Mouse (Mus musculus) naive thymus-derived CD4-positive, alpha-beta T cell, adult 2 months (primary cell): ENCODE results near the gene Srd5a2.
"Not testable (repeated sequence)": the region's sequence is repeated elsewhere in the genome, so short reads cannot be mapped to it uniquely, and the experiment has no call there.

Experiments used
- DNase-seq: peaks from one replicate; pipeline ENCODE4 v3.0.0-alpha.2; 2011; ENCODE audit warnings: low read depth

Gene Srd5a2

DNA sequence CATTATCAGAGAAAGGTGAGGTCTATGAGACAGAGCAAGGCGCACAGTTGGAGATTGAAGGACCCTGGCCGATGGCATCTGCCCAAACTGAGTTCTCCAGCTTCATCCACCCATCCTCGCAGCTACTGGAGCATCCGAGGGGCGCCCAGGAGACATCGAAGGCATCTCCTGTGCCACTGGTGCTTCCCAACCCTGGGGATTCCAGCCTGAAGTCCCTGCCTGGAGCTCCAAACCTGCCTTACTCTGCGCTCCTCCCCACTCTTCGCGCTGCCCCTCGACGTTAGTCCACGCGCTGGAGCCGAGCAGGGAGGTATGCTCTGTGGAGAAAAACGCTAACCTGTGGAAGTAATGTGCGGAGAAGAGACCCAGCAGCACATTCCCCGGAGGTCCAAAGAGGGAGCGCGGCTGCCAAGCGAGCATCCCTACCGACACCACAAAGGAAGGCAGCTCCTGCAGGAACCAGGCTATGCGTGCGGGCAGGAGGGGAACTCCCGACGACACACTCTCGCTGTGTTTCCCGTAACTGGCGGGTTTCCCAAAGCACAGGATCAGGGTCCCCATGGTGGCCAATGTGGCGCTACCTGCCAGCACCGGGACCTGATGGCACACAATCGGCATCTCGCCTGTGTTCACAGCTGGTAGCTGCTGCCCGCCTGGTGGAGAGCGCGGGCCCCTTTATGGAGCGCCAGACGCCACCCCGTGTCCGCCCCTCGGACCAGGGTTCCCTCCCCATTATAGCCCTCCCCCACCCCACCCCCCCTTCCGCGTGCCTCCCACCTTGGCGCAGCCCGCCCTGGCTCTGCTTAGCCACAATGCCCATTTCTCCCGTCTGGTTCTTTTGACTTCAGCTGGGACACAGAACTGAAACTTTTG lies at the start of gene Srd5a2:
TSS of gene Srd5a2 (minus strand) at position 707 of the 873 bp plus-strand sequence.
- no peak for DNase-seq

DNA sequence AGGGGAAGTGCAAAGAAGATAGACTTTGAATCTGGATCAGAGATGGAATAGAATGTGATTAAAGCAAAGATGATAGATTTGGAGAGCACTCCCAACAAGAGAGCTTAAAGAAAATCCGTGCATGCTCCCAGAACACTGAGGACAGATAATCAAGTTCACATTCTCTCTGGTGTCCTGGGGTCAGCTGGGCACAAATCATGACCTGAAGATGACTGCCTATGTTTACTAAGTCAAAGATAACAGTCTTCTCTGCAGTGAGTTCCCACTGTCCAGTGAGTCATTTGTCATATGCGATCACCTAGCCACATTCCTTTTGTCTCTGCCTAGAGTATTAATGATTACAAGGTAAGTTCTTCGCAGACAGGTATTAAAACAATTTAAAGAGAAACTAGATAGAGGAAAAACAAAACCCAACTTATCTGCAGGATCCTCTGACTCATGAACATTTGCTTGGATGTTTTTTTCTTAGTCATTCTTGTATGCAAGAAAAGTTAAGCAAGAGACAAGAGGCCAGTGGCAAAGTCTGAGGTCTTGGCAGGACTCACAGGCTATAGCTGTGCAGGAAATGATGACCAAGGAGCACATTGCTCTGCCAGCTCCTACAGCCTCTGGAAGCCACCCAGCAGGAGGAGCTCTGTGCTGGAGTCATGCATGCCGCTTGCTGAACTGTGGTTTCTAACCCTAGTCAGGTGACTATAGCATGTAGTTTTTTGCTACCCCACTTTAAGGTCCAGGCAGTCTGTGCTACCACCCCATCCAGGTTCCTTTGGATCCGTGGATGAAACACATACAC lies 41.4 kb upstream of the Srd5a2 start:
- no peak for DNase-seq

DNA sequence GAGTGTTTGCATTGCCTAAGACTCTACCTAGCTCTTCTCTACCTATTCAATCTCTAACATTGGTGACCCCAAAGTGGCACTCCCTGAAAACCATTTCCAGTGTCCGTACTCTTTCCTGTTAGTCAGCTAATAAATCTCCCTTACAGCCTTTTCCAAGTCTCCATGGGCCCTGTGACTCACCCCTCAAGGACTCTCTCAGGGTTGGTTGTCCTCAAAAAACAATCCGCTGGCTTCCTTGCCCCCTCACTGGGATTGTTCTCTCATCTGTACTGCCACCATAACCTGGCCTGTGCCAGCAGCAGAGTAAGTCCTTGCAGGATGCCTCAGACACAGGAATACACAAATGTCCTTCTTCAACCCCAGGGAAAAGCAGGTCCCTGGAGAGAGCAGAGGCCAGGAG lies 40.3 kb upstream of the Srd5a2 start:
- DNase-seq = no peak

DNA sequence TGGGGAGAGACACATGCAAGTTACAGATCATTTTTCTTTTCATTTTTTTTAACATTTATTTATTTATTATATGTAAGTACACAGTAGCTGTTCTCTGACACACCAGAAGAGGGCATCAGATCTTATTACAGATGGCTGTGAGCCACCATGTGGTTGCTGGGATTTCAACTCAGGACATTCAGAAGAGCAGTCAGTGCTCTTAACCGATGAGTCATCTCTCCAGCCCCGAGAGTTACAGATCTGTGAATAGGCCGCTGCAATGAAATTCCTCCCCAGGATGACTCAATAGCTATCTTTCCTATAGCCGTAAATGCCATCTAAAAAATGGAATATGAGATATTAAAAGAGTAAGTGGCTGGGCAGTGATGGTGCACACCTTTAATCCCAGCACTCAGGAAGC lies 35.7 kb upstream of the Srd5a2 start:
- DNase-seq = no peak

DNA sequence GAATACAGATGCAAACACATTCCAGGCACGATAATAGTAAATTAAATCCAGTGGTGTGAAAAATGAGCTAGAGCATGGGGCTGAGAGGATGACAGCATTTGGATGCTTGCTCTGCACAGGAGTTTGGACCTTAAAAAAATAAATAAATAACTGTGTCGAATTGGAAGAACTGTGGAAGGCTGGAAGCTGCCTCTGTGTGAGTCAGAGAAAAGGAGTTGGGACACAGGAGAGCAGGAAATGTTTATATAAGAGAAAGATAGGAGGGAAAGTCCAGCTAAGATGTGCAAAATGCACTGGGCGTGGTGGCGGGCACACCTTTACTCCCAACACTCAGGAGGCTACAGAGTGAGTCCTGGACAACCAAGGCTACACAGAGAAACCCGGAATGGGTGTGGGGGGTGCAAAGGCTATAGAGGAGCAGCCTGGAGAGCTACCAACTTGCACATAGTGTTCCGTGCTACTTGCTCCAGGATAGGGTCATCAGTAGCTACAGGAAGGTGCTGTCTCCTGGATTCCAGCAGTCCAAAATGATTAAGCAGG lies 32.4 kb upstream of the Srd5a2 start:
- no peak for DNase-seq

DNA sequence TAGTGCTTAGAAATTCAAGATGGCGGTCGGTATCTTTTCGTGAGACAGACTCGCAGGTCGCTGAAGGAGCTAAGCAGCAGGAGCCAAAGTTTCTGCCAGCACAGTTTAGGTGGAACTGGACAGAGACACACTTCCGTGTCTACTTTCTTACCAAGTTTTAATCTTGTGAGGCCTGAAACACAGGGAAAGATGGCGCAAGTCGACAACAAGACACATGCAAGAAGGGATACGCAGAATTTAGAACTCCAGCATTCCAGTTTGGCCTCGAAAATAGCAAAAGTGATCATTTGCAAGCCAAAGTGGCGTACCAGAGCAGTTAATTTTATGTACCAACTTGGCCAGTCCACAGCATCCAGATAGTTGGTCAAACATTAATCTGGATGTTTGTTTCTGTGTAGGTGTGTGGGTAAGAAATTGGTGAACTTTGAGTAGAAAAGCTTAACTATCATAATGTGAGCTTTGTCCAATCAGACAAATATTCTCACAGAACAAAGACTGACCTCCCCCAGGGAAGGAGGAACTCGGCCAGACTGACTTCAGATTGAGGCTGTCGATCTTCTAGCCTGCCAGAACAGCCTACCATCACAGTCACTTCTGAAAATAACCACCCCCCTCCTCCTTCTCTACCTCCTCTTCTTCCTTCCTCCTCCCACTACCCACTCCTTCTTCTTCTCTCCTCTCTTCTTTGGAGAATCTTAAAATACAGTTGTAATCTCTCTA lies 31.2 kb upstream of the Srd5a2 start:
- no peak for DNase-seq

DNA sequence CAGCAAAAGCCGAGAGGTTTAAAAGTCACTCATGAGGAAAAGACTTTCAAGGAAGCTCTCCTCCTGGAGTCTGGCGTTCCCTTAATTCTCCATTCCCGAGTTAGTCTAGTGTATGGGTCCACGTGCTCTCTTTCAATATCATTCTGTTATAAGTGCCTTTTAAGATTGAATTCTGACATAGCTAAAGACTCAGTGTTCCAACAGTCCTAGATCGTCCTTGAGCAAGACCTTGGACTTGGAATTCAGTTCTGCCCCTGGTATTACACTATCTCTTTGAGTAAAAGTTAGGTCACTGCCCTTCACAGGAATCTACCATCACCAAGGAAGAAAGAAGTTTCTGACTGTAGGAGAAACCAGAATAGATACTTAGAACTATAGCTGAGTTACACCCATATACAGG lies 25.4 kb upstream of the Srd5a2 start:
- not testable (repeated sequence) for DNase-seq

DNA sequence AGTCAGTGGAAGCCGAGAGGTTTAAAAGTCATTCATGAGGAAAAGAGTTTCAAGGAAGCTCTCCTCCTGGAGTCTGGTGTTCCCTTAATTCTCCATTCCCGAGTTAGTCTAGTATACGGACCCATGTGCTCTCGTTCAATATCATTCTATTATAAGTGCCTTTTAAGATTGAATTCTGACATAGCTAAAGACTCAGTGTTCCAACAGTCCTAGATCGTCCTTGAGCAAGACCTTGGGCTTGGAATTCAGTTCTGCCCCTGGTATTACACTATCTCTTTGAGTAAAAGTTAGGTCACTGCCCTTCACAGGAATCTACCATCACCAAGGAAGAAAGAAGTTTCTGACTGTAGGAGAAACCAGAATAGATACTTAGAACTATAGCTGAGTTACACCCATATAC lies 15.0 kb upstream of the Srd5a2 start:
- not testable (repeated sequence) for DNase-seq

DNA sequence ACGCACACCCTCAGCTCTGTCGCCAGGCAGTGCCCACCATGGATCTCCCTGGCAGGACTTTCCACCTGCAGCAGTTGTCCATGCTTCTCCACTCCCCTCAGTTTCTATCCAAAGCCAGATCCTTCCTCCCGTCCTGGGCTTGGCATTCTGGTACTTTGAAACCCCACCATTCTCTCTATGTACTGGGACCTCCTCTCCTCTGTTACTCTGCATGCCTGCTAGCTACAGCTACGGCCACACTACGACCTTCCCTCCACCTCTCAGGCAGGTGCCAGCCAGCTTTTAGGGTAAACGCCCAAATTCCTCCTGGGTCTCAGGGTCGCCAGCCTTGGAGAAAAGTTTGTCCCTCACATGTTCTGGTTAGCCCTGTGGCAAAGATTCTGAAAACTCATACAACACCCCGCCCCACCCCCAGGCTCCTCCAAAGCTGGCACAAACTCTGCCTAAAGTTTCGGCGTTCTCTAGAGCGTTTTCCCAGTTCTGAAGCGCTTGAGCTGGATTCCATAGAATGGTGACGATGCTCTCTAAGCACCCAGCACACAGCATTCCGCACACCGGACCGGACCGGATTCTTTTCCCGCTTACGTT lies 607 bp upstream of the Srd5a2 start:
- DNase-seq = no peak

DNA sequence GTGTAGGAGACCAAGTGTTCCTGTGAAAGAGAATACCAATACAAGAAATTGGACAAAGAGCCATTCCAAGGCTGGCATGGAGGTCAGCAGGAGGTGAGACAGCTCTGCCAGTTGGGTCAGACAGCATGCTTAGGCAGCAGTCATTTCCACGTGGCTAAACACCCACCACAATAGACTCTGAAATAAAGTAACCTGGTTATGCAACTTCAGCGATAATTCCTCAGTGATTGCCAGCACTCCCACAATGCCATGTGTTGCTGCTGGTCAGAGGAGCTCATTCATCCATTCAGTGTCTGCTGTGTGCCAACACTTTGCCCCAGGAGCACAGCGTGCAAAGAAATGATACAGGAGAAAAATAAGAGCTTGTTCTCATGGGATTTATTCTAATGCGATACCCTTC lies 4.0 kb downstream of the Srd5a2 start:
- DNase-seq = no peak

DNA sequence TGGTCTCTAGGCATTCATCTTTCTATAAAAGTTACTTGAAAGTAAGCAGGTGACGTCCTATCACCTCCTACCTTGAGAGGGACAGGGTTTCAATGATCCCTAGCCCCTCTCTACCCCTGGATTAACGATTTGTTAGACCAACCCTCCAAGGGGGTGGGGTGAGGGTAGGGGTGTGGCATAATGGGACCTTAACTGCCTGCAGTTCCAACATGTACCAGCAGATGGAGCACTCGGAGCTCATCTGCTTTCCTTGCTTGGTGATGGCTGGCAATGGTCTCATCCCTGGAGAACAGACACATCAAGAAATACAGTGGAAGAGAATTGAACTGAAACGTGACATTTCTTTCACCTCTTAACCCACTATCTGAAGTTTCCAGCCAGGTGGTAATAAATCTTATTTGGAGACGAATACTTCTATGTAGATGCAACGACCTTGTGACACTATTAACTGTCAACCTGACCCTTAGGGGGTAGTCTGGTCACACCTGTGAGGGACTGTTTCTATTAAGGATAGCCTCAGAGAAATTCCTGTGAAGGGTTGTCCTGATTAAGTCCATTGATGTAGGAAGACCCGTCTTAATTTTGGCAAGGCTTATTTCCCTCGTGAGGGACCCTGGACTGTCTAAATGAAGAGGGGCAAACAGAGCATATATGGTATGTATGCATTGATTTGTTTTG lies 27.1 kb downstream of the Srd5a2 start:
- peak; percentile 86 for DNase-seq

DNA sequence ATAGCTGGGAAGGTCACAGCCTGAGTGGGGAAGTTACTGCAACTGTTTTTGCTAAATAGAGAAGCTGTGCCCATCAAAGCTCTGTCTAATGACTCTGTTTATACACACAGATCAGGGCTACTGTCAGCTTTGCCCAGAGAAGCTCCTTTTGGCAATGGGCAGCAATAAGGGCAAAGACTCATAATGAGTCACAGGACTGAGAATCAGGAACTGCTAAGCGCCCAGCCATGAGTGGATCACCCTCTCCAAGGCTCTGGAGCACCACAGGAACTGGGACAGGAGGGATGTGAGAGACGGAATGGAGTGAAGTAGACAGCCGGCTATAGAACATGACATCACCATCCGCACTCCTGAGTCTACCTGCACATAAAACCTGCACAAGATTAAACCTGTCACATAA lies 29.4 kb downstream of the Srd5a2 start:
- no peak for DNase-seq

DNA sequence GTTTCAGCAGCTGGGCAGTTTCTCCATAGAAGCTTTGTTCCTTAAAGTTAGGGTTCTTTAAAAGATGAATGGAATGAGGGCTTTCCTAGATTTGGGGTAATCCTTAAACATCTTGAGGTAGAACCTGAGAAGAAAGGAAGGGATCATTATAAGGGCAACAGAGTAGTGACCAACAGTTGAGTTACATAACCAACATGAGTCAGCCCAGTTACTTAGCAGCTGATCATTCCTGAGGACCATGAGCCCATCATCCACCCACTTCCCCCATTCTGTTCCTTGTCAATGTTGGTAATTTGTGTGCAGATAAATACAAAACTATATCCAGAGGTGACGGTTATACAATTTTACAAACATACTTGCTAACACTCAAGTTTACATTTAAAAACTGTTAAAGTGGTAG lies 30.1 kb downstream of the Srd5a2 start:
- DNase-seq = no peak

DNA sequence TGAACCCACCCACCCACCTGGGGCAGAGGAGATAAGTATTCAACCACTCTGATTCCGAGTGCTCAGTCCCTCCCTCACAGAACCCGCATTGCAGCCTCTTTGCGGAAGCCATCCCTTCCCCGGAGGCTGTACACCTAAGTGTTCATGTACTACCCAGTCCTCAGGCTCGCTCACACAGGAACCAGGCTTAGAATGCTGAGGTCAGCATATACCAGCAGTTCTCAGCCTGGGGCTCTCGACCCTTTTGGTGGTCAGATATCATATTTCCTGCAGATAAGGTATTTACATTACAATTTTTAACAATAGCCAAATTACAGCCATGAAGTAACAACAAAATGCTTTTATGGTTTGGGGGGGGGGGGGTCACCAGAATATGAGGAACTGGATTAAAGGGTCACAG lies 32.6 kb downstream of the Srd5a2 start:
- no peak for DNase-seq

DNA sequence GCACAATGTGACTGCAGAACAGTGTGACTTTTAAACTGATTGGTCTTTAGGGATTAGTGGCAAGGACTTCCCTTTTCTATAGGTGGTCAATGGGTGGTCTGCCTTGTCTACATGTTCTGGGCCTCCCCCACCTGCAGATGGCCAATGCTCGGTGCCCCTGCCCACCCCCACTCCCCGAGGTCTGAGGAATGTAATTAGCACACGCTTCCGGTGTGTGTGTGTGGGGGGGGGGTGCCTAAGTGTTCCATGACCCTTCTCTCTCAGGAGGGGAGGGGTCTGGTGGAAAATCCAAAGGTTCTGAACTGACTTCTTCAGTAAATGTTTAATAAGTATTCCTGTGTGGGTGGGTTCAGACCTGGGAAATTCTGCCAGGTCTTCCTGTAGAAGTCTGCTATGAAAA lies 39.0 kb downstream of the Srd5a2 start:
- DNase-seq = no peak

DNA sequence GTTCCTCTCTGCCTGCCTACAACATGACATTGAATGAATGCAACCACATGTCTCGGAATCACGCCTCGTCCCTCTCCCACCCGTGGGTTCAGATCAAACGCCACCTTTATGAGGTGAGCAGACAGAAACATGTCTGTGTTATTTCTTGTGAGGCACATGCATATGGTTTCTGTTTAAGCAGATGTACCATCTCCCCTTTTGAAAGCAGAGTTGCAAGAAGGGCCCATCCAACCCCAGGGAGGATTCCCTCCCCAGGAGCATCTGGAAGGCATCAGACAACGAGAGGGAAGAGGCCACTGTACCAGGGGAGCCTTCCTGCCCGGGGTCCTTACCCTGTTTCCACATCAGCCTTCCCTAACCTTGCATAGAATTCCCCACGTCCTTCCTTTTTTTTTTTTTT lies 40.7 kb downstream of the Srd5a2 start:
- no peak for DNase-seq

DNA sequence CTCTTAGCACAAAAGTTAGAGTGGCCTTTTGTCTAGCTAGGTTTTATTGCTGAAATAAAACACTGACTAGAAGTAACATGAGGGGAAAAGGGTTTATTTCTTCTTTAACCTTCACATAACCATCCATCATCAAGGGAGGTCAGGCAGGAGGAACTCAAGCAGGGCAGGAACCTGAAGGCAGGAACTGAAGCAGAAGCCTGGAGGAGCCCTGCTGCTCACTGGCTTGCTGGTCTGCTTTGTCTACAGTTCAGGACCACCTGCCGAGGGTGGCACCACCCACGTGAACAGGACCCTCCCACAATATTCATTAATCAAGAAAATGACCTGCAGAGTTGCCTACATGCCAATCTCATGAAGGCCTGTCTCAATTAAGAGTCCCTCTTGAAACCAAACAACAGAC lies 45.3 kb downstream of the Srd5a2 start:
- no peak for DNase-seq

DNA sequence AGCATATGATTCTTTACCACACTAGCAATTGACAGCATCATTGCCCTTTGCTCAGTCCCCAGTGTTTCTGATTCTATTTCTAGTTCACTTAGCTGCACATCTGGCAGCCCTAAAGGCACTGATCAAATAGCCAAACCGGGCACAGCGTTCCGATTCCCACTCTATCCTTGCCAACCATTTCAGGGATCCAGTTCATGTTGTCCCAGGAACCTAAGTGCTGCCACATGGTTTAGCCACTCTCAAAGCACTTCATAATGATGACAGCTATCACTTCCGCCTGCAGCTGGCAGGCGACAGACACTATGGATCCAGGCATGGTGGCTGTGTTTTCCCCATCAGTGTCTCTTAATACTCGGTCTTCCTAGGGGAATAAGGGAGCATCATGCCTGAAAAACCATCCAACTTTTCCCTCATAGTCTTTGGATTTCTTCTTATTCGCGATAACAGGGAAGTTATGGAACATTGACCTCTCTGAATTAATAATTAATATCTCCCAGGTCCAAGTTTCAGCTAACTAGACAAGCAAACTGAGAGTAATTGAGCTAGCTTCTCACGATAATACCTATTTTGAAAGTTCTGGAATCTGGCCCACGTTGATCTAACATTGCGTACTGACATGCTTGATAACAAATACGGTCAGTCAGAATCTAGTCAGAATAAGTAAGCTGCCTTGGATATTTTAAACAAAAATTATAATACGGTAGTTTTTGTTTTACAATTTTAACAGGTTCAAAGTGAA lies 51.6 kb downstream of the Srd5a2 start:
- no peak for DNase-seq

DNA sequence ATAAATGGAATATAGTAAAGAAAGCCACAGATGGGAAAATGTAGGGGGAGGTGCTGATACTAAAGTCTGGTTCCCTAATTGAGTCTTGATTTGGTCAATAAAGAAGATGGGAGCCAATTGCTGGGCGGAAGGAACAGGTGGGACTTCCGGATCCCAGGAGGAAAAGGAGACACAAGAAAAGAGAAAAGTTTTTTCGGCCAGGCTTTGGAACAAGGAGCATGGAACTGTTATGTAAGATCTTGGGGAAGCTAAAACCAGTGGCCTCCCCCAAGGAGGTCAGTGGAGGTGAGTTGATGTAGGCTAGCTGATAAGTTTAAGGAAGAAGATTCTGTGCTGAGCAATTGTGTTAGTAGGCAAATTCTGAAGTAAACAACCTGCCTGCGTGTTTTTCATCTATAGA lies 56.5 kb downstream of the Srd5a2 start:
- DNase-seq = no peak

DNA sequence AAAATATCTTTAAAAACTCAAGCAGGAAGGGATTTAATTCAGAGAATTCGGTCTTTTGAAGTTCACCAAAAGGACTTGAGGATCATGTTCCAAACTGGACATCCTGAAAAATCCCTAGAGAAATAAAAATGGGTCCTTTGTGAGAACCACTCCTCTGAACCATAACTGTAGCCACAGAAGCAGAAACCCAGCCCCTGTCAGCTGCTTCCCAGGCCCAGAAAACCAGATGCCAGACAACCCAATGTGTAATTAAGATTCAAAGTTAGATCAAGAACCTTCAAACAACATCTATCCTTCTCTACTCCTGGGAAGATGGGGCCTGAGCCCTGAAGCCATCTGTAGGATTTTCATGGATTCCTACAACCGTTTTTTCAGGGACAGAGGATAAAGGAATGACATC lies 61.1 kb downstream of the Srd5a2 start:
- no peak for DNase-seq

DNA sequence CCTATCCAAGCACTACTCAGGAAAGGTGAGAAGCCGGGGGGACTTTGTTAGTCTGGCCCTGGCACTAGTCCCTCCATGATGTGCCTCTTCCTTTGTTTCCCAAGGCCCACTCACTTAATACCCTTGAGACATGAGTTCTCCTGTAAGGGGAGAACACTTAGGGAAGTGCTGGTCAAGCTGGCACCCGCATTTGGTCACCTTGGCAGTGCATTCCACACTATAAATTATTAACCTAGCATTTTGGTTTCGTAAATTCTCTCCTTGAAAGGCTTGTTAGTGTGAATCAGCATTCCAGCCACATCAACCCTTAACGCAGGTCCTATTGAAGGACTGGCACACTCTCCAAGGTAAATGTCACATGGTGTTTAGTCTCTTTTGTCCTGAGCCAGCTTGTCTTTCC lies 61.8 kb downstream of the Srd5a2 start:
- DNase-seq = no peak
